ENCODE assay signal across 10 mouse cellular contexts in the genomic region with DNA sequence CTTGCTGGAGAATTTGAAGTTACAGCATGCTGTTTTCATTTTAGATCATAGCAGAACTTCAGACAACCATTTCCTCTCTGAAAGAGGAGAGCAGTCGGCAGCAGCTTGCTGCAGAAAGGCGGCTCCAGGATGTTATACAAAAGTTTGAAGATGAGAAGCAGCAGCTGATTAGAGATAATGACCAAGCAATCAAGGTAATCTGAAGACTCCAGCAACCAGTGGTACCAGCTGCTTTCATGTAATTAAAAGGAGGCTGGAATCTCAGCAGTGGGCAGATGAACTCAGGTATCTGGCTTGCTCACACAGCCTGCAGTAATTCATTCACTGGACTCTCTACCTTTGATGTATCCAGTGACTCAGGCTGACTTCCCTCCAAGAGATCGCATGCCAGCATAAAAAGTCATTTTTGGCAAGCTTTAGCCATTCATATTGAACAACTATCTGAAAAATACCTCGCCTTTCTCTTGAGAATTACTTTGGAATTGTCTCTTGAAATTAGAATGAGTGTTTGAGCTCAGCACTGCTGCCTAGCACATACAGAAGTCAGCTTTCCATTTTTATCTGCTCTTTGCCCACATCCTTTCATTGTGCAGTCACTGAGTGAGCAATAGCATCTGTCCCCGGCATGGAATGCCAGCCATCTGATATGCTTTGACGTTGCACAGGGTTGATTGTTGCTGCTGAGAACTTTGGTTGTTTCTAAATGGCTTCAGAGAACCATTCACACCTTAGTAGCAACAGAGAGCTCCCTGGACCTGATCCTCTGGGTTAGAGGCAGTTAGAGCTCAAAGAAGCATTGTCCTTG.
A peak's percentile ranks its signal among the peaks of the same experiment; 100 is the strongest.
DNase-seq lines count a peak whose midpoint lies in the region; ATAC-seq and TF ChIP-seq lines count a peak whose summit lies in the region.
"Had no signal": no experiment of that assay in that cellular context is flagged by ENCODE, and none has a peak within 500 bp of the region (broad histone marks: within the 10 kb centered on the region; RNA-seq: fewer than 3 reads in every experiment).

No protein-coding gene starts in this region.

- H3K79me2 ChIP-seq in heart, adult 2 months (replicated peaks; ENCODE audit: control insufficient read depth, insufficient read depth, low read length) = no peaks in the 10 kb centered on the region

- TF ChIP-seq EP300 in heart, adult 2 months (IDR thresholded peaks at IDR 0.05; ENCODE audit: insufficient read depth, low read depth, low read length) = no peak

- no peaks in the 10 kb centered on the region for H3K27me3 ChIP-seq in heart, embryonic 13.5 days (replicated peaks)
- H3K27me3 ChIP-seq in heart, adult 2 months (ENCODE audit: control insufficient read depth, insufficient read depth, low read length) = no peaks in the 10 kb centered on the region
- H3K27me3 ChIP-seq: neural tube, embryonic 15.5 days had no signal

- DNase-seq in heart, adult 2 months = no peak
- DNase-seq in right cerebral cortex, adult 2 months (ENCODE audit: low spot score in 2 of 2) = peak; percentile 46 to 65
- no peak for DNase-seq in right cerebral cortex, postnatal 10 days (ENCODE audit: low spot score in 2 of 2)
- DNase-seq in layer of hippocampus, adult 2 months (ENCODE audit: low spot score in 2 of 2) = peak; percentile 59 to 62
- DNase-seq in ovary, postnatal 10 days (ENCODE audit: low spot score) = no peak
- DNase-seq in embryo, embryonic 11 days = no peak
- DNase-seq: heart, postnatal 36 days; kidney, postnatal 4 days had no signal

- H3K4me2 ChIP-seq in heart, embryonic 13.5 days = no peak overlapping the region
- H3K4me2 ChIP-seq: neural tube, embryonic 15.5 days had no signal

- intact Hi-C loops in heart, adult 2 months (cut with DNase I) = no loop called here

- H3K4me1 ChIP-seq in heart, embryonic 13.5 days = peaks cover 32% of the 10 kb centered on the region
- H3K4me1 ChIP-seq in heart, adult 2 months (ENCODE audit: control insufficient read depth, insufficient read depth, low read length) = peaks cover 5% of the 10 kb centered on the region

- H3K4me3 ChIP-seq in heart, embryonic 13.5 days = no peak overlapping the region
- no peak overlapping the region for H3K4me3 ChIP-seq in heart, adult 2 months
- no peak overlapping the region for H3K4me3 ChIP-seq in layer of hippocampus, adult 2 months
- H3K4me3 ChIP-seq: neural tube, embryonic 15.5 days had no signal

- H3K36me3 ChIP-seq in heart, embryonic 13.5 days = peaks cover 6% of the 10 kb centered on the region
- H3K36me3 ChIP-seq in heart, adult 2 months (ENCODE audit: control insufficient read depth, insufficient read depth, low read length) = peaks cover 3% of the 10 kb centered on the region; the same call in 1 of the 2 replicates
- H3K36me3 ChIP-seq: neural tube, embryonic 15.5 days had no signal

- TF ChIP-seq POLR2A in heart, adult 2 months (IDR thresholded peaks at IDR 0.05; ENCODE audit: insufficient read depth, low read depth, low read length) = no peak

- no peak overlapping the region for H3K9ac ChIP-seq in heart, embryonic 13.5 days
- no peak overlapping the region for H3K9ac ChIP-seq in heart, adult 2 months (ENCODE audit: low read depth, low read length)
- H3K9ac ChIP-seq: neural tube, embryonic 15.5 days had no signal

- WGBS in heart, embryonic 13.5 days = 39% methylated on average over 6 of the region's 6 CpGs
- 35% methylated on average over 6 of the region's 6 CpGs for WGBS in heart, adult 2 months

- peak overlapping the region; percentile 41 for H3K27ac ChIP-seq in heart, embryonic 13.5 days (replicated peaks)
- no peak overlapping the region for H3K27ac ChIP-seq in heart, adult 2 months
- peak overlapping the region; percentile 37 for H3K27ac ChIP-seq in layer of hippocampus, adult 2 months
- H3K27ac ChIP-seq: neural tube, embryonic 15.5 days had no signal

- TF ChIP-seq CTCF in heart, adult 2 months (IDR thresholded peaks at IDR 0.05) = no peak
- no peak for TF ChIP-seq CTCF in layer of hippocampus, adult 2 months (conservative IDR thresholded peaks at IDR 0.05)

- ATAC-seq in heart, embryonic 13.5 days (ENCODE audit: extremely low read depth, insufficient number of reproducible peaks, low FRiP score, low TSS enrichment) = no peak

- no peaks in the 10 kb centered on the region for H3K9me3 ChIP-seq in heart, embryonic 13.5 days
- H3K9me3 ChIP-seq: neural tube, embryonic 15.5 days had no signal

Comparison
In these comparisons a context has a peak if more than half of its experiments do, and no peak if none do; other contexts are left out.
1. DNase-seq: peak in right cerebral cortex, adult 2 months (2 of 2) and layer of hippocampus, adult 2 months (2 of 2); none in heart, adult 2 months (0 of 2), right cerebral cortex, postnatal 10 days (0 of 2), ovary, postnatal 10 days (single experiment) and embryo, embryonic 11 days (single experiment).